Mouse (Mus musculus) ovary, adult 18-20 months (tissue): ENCODE measurements around the gene Ddost.
"Not testable (repeated sequence)": the region's sequence is repeated elsewhere in the genome, so short reads cannot be mapped to it uniquely, and the experiment has no call there.

ENCODE experiments used
- DNase-seq: peaks from one replicate; pipeline ENCODE4 v3.0.0; 2022; ENCODE audit warnings: low spot score, mixed read lengths

Gene Ddost

GRCm38 (mm10) chr4:138311595-138311994, 7.1 kb downstream of the Ddost start:
- DNase-seq = no peak

- no peak for DNase-seq
These were observed 7.6 kb downstream of the Ddost start for GRCm38 (mm10) chr4:138312105-138312504.

- DNase-seq = no peak
These were observed 8.5 kb downstream of the Ddost start for GRCm38 (mm10) chr4:138313021-138313420.

GRCm38 (mm10) chr4:138313795-138314194, 9.3 kb downstream of the Ddost start:
- no peak for DNase-seq

- DNase-seq = no peak
These were observed 11.3 kb downstream of the Ddost start for GRCm38 (mm10) chr4:138315781-138316180.

- no peak for DNase-seq
These were observed 11.8 kb downstream of the Ddost start for GRCm38 (mm10) chr4:138316369-138316768.

- no peak for DNase-seq
These were observed 14.2 kb downstream of the Ddost start for GRCm38 (mm10) chr4:138318509-138319266.

GRCm38 (mm10) chr4:138319508-138319907, 15.0 kb downstream of the Ddost start:
- DNase-seq = peak; percentile 49

GRCm38 (mm10) chr4:138320711-138321110, 16.2 kb downstream of the Ddost start:
- DNase-seq = no peak

- DNase-seq = no peak
These were observed 17.0 kb downstream of the Ddost start for GRCm38 (mm10) chr4:138321488-138321887.

- no peak for DNase-seq
These were observed 18.2 kb downstream of the Ddost start for GRCm38 (mm10) chr4:138322692-138323091.

- DNase-seq = peak; percentile 48
These were observed 19.2 kb downstream of the Ddost start for GRCm38 (mm10) chr4:138323753-138324152.

- no peak for DNase-seq
These were observed 19.9 kb downstream of the Ddost start for GRCm38 (mm10) chr4:138324451-138324850.

- DNase-seq = peak; percentile 91
These were observed 21.0 kb downstream of the Ddost start for GRCm38 (mm10) chr4:138325466-138326076.

GRCm38 (mm10) chr4:138326077-138326695, 21.7 kb downstream of the Ddost start, which contains the start of gene Pink1:
Pink1 (minus strand) TSS chr4:138326307.
- peak; percentile 74 for DNase-seq

GRCm38 (mm10) chr4:138327155-138327554, 22.6 kb downstream of the Ddost start:
- not testable (repeated sequence) for DNase-seq

GRCm38 (mm10) chr4:138327891-138328470, 23.5 kb downstream of the Ddost start:
- DNase-seq = no peak

- no peak for DNase-seq
These were observed 25.7 kb downstream of the Ddost start for GRCm38 (mm10) chr4:138330264-138330671.

- no peak for DNase-seq
These were observed 27.1 kb downstream of the Ddost start for GRCm38 (mm10) chr4:138331647-138332046.

GRCm38 (mm10) chr4:138333135-138333534, 28.6 kb downstream of the Ddost start:
- DNase-seq = no peak

- DNase-seq = no peak
These were observed 30.5 kb downstream of the Ddost start for GRCm38 (mm10) chr4:138335036-138335435.

- no peak for DNase-seq
These were observed 31.1 kb downstream of the Ddost start for GRCm38 (mm10) chr4:138335648-138336047.

GRCm38 (mm10) chr4:138336876-138337275, 32.3 kb downstream of the Ddost start:
- no peak for DNase-seq
